Mouse (Mus musculus) kidney, adult 2 months (tissue): ENCODE data around the gene Gm49369.

ENCODE experiments used
- CTCF ChIP-seq: fragments of 200-500 bp; conservative IDR thresholded peaks from 2 replicates; pipeline ENCODE4 v1.5.1; 2011; ENCODE audit warnings: low read depth, mild to moderate bottlenecking, control low read depth, low read length, moderate library complexity, mixed read lengths; ENCODE audit not compliant: insufficient read depth, insufficient read length
- POLR2A ChIP-seq: fragments of 200-500 bp; IDR thresholded peaks from one replicate; pipeline ENCODE4 v1.6.1; 2011; ENCODE audit warnings: low read depth, low read length, control low read depth

- TF ChIP-seq CTCF (no peak), POLR2A (no peak)
These were observed 36.2 kb upstream of the Gm49369 start for GRCm38 (mm10) chr7:142418679-142419078.
